In the genomic region with DNA sequence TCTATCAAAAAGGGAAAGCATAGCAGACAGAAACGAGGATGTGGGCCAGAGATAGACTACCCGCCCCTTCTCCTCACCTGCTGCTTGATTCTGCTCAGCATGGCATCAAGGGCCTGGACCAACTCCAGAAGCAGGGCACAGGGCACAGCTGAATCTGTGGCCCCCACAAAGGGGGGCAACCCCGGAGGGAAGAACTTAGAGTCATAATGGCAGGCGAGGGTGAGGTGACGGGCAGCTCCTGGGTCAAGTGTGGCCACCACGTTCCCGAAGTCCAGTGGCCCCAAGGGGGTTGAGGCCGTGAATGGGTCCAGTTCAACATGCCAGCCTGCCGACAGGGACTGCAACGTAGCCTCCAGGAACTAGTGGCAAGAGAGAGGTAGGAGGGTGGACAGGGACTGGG, we compare ENCODE assay signal across 24 mouse cellular contexts. TPM values are rescaled to one million over a fixed set of nuclear protein-coding genes. Genes with fewer than 3 reads are reported as not detected.
"Had no signal": no experiment of that assay in that cellular context is flagged by ENCODE, and none has a peak within 500 bp of the region (broad histone marks: within the 10 kb centered on the region; RNA-seq: fewer than 3 reads in every experiment).

No protein-coding gene starts in this region.

- H3K9ac ChIP-seq: limb, embryonic 13.5 days; liver, embryonic 13.5 days; lung, embryonic 14.5 days; midbrain, embryonic 15.5 days had no signal

- H3K27me3 ChIP-seq: limb, embryonic 13.5 days; liver, embryonic 13.5 days; midbrain, embryonic 15.5 days had no signal

- ATAC-seq: intestine, postnatal 0 days; lung, postnatal 0 days; midbrain, embryonic 15.5 days had no signal

- H3K4me2 ChIP-seq: lung, embryonic 14.5 days; midbrain, embryonic 15.5 days had no signal

- H3K4me3 ChIP-seq: layer of hippocampus, adult 2 months; limb, embryonic 10.5 days; limb, embryonic 13.5 days; liver, embryonic 13.5 days; midbrain, embryonic 15.5 days; myocyte had no signal

- H3K9me3 ChIP-seq: limb, embryonic 10.5 days; limb, embryonic 13.5 days; liver, embryonic 13.5 days; midbrain, embryonic 15.5 days had no signal

- H3K27ac ChIP-seq: kidney, postnatal 0 days; layer of hippocampus, adult 2 months; limb, embryonic 10.5 days; limb, embryonic 13.5 days; liver, embryonic 13.5 days; macrophage; midbrain, embryonic 15.5 days; stomach, postnatal 0 days had no signal

- DNase-seq: kidney, adult 2 months; kidney, postnatal 25 days; layer of hippocampus, adult 9-11 months; liver; liver, embryonic 13.5 days; right cerebral cortex, adult 18-20 months; right cerebral cortex, postnatal 14 days; right cerebral cortex, postnatal 4 days; thymus, adult 18-20 months; thymus, postnatal 36 days had no signal

RNA-seq across cellular contexts. Expression of a gene that starts 19.1 kb away (rescaled TPM):
- total RNA-seq: megakaryocyte, adult 5-6 weeks; monocyte, adult 5-6 weeks had no signal
- polyA plus RNA-seq: macrophage had no signal

RNA-seq across cellular contexts. Expression of a gene that starts 28.6 kb away (rescaled TPM):
- total RNA-seq: monocyte, adult 5-6 weeks had no signal
- polyA plus RNA-seq: large intestine, adult 2 months; macrophage; myocyte had no signal
